Mouse (Mus musculus) embryonic stem cell, embryonic (primary cell): ENCODE measurements around the gene Fbxw16.
"Not testable (repeated sequence)": the region's sequence is repeated elsewhere in the genome, so short reads cannot be mapped to it uniquely, and the experiment has no call there.

ENCODE experiments used
- CTCF ChIA-PET, 4 experiments: fragments of 300-600 bp in 2 of 4; fragments of 350-600 bp in 2 of 4; sonication (Branson Sonifier 250); formaldehyde crosslinking; loops; one replicate each; lab custom pipeline; 2022; ENCODE audit warnings: inconsistent platforms in 2 of 4; lab: Charles Lee
- POLR2A ChIA-PET, 4 experiments: fragments of 300-600 bp in 2 of 4; fragments of 350-600 bp in 2 of 4; sonication (Branson Sonifier 250); formaldehyde crosslinking; loops; one replicate each; lab custom pipeline; 2022; ENCODE audit warnings: antibody characterized with exemption in 4 of 4, inconsistent platforms in 1 of 4; lab: Charles Lee

Gene Fbxw16

GRCm38 (mm10) chr9:109449040-109449439, at the start of gene Fbxw16:
Gene Fbxw16, minus strand, starts transcription at chr9:109449140.
- CTCF ChIA-PET = no interaction called here
- POLR2A ChIA-PET = no interaction called here

GRCm38 (mm10) chr9:109495775-109496174, 46.8 kb upstream of the Fbxw16 start, which contains the start of gene Fbxw19:
Gene Fbxw19, minus strand, starts transcription at chr9:109495875.
- POLR2A ChIA-PET, CTCF ChIA-PET: not testable (repeated sequence)

- ChIA-PET POLR2A (no interaction called here), CTCF (no interaction called here)
Observed at GRCm38 (mm10) chr9:109432956-109433355, 16.0 kb downstream of the Fbxw16 start.

- POLR2A ChIA-PET, CTCF ChIA-PET: not testable (repeated sequence)
Observed at GRCm38 (mm10) chr9:109404196-109404595, 44.7 kb downstream of the Fbxw16 start, which contains the start of gene Fbxw22. Gene Fbxw22, minus strand, starts transcription at chr9:109404296.
